Mouse (Mus musculus): ENCODE results near the gene Tpcn2.

Gene Tpcn2

GRCm38 (mm10) chr7:145283487-145284187, at the start of gene Tpcn2:
Tpcn2 (minus strand) TSS chr7:145284011.
- DNase-seq, result peak; percentile 94

- peak; percentile 82 for DNase-seq
Measured at GRCm38 (mm10) chr7:145332376-145333041, 48.7 kb upstream of the Tpcn2 start.

- DNase-seq, result peak; percentile 33
Measured at GRCm38 (mm10) chr7:145330641-145331040, 46.8 kb upstream of the Tpcn2 start.

- DNase-seq, result no peak
Measured at GRCm38 (mm10) chr7:145329982-145330381, 46.2 kb upstream of the Tpcn2 start.

GRCm38 (mm10) chr7:145325697-145326096, 41.9 kb upstream of the Tpcn2 start:
- DNase-seq, result no peak

GRCm38 (mm10) chr7:145323607-145324006, 39.8 kb upstream of the Tpcn2 start:
- peak; percentile 34 for DNase-seq

- peak; percentile 85 for DNase-seq
Measured at GRCm38 (mm10) chr7:145319481-145319880, 35.7 kb upstream of the Tpcn2 start.

- peak; percentile 46 for DNase-seq
Measured at GRCm38 (mm10) chr7:145317522-145317921, 33.7 kb upstream of the Tpcn2 start.

- peak; percentile 59 for DNase-seq
Measured at GRCm38 (mm10) chr7:145314785-145315411, 31.1 kb upstream of the Tpcn2 start, which contains the start of gene Mrgprd. Mrgprd (plus strand) TSS chr7:145314835.

GRCm38 (mm10) chr7:145312137-145312536, 28.3 kb upstream of the Tpcn2 start:
- DNase-seq, result peak; percentile 34

- DNase-seq, result no peak
Measured at GRCm38 (mm10) chr7:145310526-145310925, 26.7 kb upstream of the Tpcn2 start.

GRCm38 (mm10) chr7:145309877-145310276, 26.1 kb upstream of the Tpcn2 start:
- DNase-seq, result peak; percentile 53

GRCm38 (mm10) chr7:145308866-145309265, 25.1 kb upstream of the Tpcn2 start:
- peak; percentile 60 for DNase-seq

GRCm38 (mm10) chr7:145308061-145308675, 24.4 kb upstream of the Tpcn2 start:
- peak; percentile 75 for DNase-seq

- peak; percentile 45 for DNase-seq
Measured at GRCm38 (mm10) chr7:145307636-145308035, 23.8 kb upstream of the Tpcn2 start.

- peak; percentile 58 for DNase-seq
Measured at GRCm38 (mm10) chr7:145304153-145304552, 20.3 kb upstream of the Tpcn2 start.

- peak; percentile 93 for DNase-seq
Measured at GRCm38 (mm10) chr7:145302488-145303285, 18.9 kb upstream of the Tpcn2 start.

GRCm38 (mm10) chr7:145301341-145302005, 17.7 kb upstream of the Tpcn2 start:
- peak; percentile 83 for DNase-seq

GRCm38 (mm10) chr7:145301008-145301340, 17.2 kb upstream of the Tpcn2 start:
- DNase-seq, result no peak

- peak; percentile 90 for DNase-seq
Measured at GRCm38 (mm10) chr7:145300321-145301007, 16.7 kb upstream of the Tpcn2 start, which contains the start of gene Mrgprf. Mrgprf (plus strand) TSS chr7:145300828.

All from cerebellum, adult 11-12 months (tissue).